Mouse (Mus musculus): Measurements from ENCODE around the gene Stambp.
"Not testable (repeated sequence)": the region's sequence is repeated elsewhere in the genome, so short reads cannot be mapped to it uniquely, and the experiment has no call there.

The Stambp gene

GRCm38 (mm10) chr6:83572671-83573070, at the start of gene Stambp:
Stambp (minus strand) TSS chr6:83572729.
- peak; percentile 13 for DNase-seq (ENCODE audit: extremely low read depth, low read depth)

GRCm38 (mm10) chr6:83619955-83620354, 47.4 kb upstream of the Stambp start:
- DNase-seq (ENCODE audit: extremely low read depth, low read depth) = no peak

- no peak for DNase-seq (ENCODE audit: extremely low read depth, low read depth)
Measured at GRCm38 (mm10) chr6:83617581-83618335, 45.2 kb upstream of the Stambp start.

GRCm38 (mm10) chr6:83616512-83616911, 44.0 kb upstream of the Stambp start:
- DNase-seq (ENCODE audit: extremely low read depth, low read depth) = peak; percentile 22

GRCm38 (mm10) chr6:83614469-83614868, 41.9 kb upstream of the Stambp start:
- no peak for DNase-seq (ENCODE audit: extremely low read depth, low read depth)

GRCm38 (mm10) chr6:83612976-83613375, 40.4 kb upstream of the Stambp start:
- DNase-seq (ENCODE audit: extremely low read depth, low read depth) = no peak

- no peak for DNase-seq (ENCODE audit: extremely low read depth, low read depth)
Measured at GRCm38 (mm10) chr6:83599636-83600174, 27.2 kb upstream of the Stambp start.

GRCm38 (mm10) chr6:83599060-83599550, 26.6 kb upstream of the Stambp start:
- no peak for DNase-seq (ENCODE audit: extremely low read depth, low read depth)

- DNase-seq (ENCODE audit: extremely low read depth, low read depth) = no peak
Measured at GRCm38 (mm10) chr6:83598646-83599045, 26.1 kb upstream of the Stambp start.

GRCm38 (mm10) chr6:83597988-83598387, 25.5 kb upstream of the Stambp start:
- DNase-seq (ENCODE audit: extremely low read depth, low read depth) = no peak

GRCm38 (mm10) chr6:83595035-83595434, 22.5 kb upstream of the Stambp start:
- DNase-seq (ENCODE audit: extremely low read depth, low read depth) = no peak

- DNase-seq (ENCODE audit: extremely low read depth, low read depth) = no peak
Measured at GRCm38 (mm10) chr6:83593896-83594295, 21.4 kb upstream of the Stambp start.

GRCm38 (mm10) chr6:83592051-83592450, 19.5 kb upstream of the Stambp start:
- no peak for DNase-seq (ENCODE audit: extremely low read depth, low read depth)

- DNase-seq (ENCODE audit: extremely low read depth, low read depth) = no peak
Measured at GRCm38 (mm10) chr6:83590301-83590700, 17.8 kb upstream of the Stambp start.

- DNase-seq (ENCODE audit: extremely low read depth, low read depth) = not testable (repeated sequence)
Measured at GRCm38 (mm10) chr6:83587191-83587590, 14.7 kb upstream of the Stambp start.

- DNase-seq (ENCODE audit: extremely low read depth, low read depth) = not testable (repeated sequence)
Measured at GRCm38 (mm10) chr6:83585328-83585727, 12.8 kb upstream of the Stambp start.

- no peak for DNase-seq (ENCODE audit: extremely low read depth, low read depth)
Measured at GRCm38 (mm10) chr6:83583591-83583990, 11.1 kb upstream of the Stambp start.

GRCm38 (mm10) chr6:83582938-83583270, 10.4 kb upstream of the Stambp start:
- DNase-seq (ENCODE audit: extremely low read depth, low read depth) = peak; percentile 30

- no peak for DNase-seq (ENCODE audit: extremely low read depth, low read depth)
Measured at GRCm38 (mm10) chr6:83582135-83582937, 9.8 kb upstream of the Stambp start.

GRCm38 (mm10) chr6:83577534-83577933, 5.0 kb upstream of the Stambp start:
- no peak for DNase-seq (ENCODE audit: extremely low read depth, low read depth)

GRCm38 (mm10) chr6:83575609-83576008, 3.1 kb upstream of the Stambp start:
- DNase-seq (ENCODE audit: extremely low read depth, low read depth) = no peak
